Mouse (Mus musculus) inflammation-experienced regulatory T-cells, adult 6 months (primary cell): ENCODE measurements around the gene Umps. TPM values are rescaled to one million over a fixed set of nuclear protein-coding genes. Genes with fewer than 3 reads are reported as not detected.
A peak's percentile ranks its signal among the peaks of the same experiment; 100 is the strongest.

ENCODE experiments used
- ATAC-seq: one replicate; pipeline ENCODE4 v1.8.0; 2017
- polyA plus RNA-seq, 3 experiments: library from polyadenylated mRNA; unstranded; fragments of 100-300 nt; shearing (Covaris generic); gene quantifications; one replicate each; pipeline ENCODE4 v1.2.1; 2017

Umps gene
- 10 to 100 TPM; 28.7 to 35.6 (median 29.5) TPM for polyA plus RNA-seq

DNA sequence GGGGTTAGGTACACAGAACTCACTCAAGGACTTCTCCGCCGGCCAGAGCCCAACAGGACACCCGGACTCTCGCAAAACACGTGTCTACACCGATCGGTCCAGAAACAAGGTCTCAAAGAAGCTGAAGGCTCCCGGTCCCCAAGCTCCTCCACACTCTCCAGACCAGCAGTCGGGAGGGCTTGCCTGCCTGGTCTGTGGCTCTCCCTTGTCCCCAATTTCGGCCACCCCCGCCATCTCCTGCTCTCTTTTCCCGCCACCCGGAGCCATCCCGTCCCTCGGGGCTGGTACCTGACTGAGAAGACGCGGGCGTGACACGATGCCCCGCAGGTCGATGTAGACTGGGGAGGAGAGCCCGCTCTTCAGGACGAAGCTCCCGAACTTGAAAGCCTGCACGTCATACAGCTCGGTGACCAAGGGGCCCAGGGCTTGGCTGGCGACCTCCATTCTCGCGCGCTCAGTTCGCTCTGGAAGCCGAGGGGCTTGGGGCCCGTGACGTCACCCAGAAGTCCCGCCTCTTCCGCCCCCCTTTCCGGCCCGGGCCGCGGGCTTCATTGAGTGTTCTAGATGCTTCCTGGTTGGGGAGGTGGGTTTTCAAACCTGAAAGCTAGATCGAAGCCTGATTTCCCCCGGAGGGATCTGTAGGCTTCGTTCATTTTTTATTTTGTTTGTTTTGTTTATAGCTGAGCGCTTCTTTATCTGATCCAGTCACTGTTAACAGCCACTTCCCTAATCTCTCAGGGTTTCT, at the start of gene Umps:
TSS of gene Umps (minus strand) at position 501 of the 745 bp plus-strand sequence.
- ATAC-seq: peak; percentile 90

DNA sequence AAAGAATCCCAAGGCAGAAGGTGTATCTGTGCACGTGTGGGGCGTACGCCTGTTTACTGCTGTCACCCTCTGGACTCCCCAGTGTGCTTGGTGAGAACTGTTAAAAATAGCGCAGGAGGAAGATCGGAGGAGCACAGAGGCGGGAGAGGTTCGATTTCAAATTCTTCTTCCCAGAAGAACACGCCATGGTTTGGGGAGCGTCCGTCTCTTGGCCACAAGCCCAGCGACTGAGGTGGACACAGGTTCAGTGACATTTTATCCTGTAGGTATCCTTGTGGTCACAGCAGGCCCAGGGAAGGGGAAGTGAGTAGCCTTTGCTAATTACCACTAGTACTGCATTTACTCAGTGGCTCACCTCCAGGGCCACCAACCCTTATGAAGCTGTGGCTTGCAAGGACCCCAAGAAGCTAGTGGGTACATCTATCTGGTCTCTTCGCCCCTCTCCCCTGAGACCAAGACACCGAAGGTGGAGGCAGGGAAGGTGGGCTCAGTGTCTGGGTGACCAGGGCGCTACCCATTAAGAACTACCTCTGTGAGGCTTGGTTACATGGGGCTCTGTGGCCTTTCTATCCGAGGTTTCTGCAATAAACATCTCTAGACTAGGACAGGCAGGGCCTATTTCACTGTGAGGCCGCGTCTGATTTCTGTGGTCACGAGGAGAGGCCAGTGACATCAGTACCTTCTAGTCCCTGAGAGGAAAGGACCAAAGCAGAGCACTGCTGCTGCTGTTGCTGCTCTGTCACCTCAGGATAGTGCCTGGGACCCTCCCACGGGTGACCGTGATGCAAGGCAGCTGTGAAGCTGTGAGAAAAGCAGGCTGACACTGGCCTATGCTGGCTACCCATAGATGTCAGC, 45.4 kb upstream of the Umps start:
- no peak for ATAC-seq

DNA sequence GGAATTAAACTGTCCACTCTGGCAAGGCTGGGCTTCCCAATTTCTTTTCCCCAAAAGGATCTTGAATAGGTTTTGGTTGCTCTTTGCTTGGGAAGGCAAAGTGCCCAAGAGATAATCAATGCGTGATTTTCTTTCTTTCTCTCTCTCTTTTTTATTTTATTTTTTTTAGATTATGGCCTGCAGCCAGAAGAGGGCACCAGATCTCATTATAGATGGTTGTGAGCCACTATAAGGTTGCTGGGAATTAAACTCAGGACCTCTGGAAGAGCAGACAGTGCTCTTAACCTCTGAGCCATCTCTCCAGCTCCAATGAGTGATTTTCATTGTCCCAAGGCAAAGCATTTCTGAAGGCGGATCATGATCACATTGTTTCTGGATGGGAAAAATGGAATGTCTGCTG, 42.7 kb upstream of the Umps start:
- no peak for ATAC-seq

DNA sequence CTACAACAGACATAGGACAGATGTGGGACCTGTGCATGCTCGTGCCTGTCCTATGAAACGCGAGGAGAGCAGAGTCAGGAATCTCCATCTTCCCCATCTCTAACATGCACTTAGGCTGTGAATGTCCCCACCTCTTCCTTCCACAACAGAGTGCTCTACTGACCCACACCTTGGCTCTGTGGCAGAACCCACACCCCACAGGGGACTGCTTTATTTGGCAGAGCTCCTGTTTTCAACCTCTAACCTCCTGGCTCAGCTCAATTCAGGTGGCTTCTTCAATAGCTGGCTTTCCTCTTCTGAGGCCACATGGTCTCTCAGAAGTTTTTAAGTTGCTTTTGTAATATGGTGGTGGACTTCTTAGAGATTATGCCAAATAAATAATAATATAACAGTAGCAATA, 39.1 kb upstream of the Umps start:
- ATAC-seq: no peak

DNA sequence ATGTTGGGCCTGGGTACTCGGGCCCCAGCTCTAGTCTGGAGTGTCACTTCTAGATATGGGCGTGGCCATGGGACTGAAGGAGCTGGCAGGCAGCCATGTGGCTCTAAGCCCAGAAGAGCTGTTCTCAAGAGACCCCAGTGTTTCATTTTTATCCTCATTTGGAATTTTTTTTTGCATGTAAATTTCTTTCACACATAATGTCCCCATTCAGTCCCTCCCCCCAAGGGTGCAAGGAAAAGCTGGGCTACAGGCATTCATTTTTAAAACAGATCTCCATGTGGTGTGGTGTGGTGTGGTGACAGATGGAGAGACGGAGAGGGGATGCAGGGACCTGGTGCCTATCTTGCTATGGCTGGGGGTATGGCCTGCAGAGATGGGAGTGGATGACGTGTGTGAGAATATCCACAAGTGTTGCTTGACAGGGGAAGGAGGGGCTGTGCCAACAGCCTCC, 37.3 kb upstream of the Umps start:
- ATAC-seq: no peak

DNA sequence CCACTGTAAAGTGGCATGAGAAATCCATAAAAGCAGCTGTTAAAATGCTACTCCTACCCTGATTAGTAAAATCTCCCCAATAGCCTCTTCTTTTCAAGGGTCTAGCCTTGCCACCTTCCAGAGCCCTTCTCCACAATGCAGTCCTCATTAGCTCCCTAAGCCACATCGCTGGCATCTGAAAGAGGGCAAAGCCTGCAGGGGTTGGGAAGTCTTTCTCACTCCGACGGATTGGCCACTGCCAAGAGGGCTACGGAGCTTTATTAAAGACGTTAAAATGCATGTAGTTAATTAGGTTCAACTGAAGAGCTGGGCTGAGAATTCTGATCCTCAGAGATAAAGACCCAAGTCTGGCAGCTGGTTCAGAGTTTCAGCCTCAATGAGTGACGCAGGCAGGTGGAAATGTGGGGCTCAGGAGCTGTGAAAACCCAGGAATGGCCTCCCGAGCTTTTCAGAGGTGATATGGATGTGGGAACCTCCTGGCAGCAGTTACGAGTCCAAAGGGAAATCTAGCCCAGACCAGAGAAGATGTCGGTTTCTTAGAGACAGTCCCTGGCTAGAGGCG, 36.8 kb upstream of the Umps start:
- ATAC-seq: no peak

DNA sequence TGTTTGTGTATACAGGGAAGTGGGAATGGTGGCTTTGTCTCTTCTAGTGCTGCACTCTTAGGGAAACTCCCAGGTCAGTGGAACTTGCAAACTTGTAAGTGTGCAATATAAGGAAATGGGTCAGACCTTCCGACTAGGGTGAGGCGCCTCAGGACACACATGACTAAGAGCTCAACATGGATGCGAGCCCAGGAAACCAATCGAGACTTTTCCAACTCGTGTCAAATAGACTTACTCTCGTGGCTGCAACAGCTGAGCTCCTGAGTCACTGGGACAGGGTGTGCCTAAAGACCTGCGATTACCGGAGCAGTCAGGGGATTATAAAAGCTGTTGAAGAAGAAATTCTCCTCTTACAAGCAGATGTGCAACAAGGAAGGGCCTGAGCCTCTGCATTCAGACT, 33.9 kb upstream of the Umps start:
- ATAC-seq: no peak

DNA sequence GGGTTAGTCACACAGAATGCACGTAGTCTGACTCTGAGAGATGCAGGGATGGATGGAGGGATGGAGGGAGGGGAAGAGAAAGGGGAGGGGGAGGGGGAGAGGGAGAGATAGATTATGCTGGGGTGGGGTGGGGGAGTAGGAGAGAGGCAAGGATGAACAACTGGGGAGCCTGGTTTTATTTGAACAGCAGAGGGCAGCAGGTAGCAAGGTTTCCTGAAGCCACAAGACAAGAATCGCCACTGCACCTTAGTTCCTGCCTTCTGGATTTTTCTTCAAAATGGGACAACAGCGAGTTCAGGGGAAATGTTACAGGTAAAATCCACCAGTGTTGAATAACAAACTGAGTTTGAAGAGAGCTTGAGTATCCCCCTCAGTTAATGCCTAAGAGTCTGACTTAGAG, 32.5 kb upstream of the Umps start:
- no peak for ATAC-seq

DNA sequence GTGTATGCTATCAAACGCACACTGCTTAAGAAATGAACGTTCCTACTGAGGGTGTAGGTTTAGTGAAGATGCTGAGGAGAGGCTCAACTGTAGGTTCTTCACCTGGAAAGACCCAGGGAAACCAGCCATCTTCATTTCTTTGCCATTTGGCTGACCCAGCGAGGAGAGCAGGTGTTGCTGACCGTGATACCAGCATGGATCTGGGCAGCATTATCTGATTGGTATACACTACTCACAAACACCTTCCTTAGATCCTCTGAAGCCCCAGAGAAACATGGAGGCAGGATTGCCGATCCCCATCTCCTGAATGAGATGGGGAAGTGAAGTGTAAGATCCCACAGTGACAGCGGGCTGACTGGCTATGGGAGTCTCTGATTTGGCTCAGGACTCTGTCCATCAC, 31.2 kb upstream of the Umps start:
- ATAC-seq: no peak

DNA sequence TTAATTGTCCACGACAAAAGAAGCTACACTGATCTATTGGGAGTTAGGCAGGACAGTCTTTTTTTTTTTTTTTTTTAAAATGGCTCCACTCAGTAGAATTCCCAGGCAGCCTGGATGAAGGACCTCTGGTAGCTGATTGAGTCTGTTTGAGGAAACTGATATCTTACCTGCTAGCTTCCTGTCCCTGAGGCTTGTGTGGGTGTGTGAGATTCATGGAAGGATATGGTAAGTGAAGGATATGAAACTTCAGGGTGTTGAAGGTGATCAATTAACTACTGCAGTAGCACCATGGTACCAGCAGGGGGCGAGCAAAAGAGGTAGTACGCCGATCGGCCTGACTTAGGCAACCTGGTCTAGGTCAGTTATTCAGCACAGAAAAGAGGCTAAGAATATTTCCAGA, 29.2 kb upstream of the Umps start:
- ATAC-seq: peak; percentile 54

DNA sequence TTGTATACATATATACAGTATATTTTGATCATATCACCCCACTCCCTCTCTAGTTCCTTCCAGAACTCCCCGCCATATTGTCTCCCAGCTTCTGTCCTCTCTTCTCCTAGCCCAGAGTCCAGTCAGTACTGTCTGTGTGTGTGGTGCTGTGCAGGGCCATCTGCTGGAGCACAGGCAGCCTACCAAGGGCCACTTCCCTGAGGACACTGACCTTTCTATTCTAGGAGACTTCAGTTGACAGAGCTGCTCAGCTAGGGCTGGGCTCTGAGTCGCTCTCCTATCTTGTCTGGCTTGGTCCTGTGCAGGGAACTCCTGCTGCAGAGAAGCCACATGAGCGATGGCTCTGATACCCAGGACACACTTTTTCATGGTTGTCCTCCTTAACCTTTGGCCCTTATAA, 28.7 kb upstream of the Umps start:
- no peak for ATAC-seq

DNA sequence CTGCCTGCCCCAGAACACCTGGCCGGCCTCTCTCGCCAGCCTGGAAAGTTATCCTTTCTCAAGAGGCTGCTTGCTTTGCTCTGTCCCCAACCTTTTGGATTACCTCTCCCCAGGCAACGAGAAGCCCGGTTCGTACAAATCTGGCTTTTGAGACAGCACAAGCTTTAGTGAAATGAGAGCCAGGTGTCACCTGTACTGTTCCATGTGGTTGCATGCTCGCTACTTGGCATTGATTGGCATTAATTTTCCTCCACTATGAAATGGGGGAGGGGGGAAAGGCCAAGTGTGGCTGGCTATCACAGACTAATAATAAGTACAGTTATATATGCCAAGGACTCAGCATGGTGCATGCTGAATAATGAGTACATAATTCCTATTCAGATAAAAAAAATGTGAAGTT, 27.5 kb upstream of the Umps start:
- no peak for ATAC-seq

DNA sequence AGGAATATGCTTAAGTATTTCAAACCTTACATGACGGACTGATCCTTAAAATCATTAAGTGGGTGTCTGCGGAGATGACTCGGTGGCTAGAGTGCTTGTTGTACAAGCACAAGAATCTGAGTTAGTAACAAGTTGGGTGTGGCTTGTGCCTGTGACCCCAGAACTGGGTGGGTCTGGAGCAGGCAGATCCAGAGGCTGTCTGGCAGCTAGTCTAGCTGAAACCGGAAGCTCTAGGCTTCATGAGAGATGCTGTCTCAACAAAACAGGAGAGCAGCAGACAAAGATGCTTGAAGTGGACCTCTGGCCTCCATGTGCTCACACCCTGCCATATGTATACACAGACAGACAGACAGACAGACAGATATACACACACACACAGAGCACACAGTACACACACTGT, 23.9 kb upstream of the Umps start:
- no peak for ATAC-seq

DNA sequence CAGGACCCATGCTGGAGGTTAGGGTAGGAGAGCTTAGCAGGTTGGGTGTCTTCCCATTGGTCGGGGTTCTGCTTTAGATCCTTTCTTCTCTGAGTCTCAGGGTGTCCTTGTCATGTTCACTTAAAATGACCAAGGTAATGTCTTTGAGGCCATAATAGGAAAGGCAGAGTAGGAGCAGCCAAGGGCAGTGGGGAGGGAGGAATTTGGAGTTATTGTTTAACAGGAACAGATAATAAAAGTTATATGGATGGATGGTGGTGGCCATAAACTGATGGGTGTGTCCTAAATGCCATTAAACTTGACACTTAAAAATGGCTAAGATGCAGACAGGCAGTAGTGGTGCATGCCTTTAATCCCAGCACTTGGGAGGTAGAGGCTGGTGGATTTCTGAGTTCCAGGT, 22.3 kb upstream of the Umps start:
- no peak for ATAC-seq

DNA sequence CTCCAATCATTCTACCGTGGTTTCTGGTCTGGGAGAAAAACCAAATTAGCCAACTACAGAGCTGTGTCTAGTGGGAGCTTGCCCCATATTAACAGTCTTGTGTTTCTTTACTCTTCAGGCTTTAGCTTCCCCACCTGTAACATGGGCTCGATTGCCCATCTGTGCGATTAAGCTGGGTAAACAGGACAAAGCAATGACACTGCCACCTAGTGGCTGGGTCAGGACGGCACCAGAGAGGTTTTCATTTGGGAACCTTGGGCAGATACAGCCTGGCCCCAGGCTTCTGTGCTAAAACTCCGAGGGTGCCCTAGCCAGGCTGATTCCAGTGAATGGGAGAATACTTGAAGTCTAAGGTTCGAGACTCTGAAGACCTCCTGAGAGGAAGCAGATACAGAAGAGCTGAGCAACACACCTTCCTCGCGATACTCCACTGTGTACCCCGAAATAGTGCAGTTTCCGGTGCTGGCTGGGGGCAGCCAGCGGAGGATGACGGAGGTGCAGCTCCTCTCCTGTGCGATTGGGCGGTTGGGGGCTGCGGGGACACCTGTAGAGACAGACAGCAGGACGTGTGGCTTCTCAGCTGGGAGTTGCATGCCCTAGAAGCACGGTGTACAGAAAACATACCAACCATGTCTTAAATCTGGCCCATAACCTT, 21.6 kb upstream of the Umps start:
- ATAC-seq: peak; percentile 71

DNA sequence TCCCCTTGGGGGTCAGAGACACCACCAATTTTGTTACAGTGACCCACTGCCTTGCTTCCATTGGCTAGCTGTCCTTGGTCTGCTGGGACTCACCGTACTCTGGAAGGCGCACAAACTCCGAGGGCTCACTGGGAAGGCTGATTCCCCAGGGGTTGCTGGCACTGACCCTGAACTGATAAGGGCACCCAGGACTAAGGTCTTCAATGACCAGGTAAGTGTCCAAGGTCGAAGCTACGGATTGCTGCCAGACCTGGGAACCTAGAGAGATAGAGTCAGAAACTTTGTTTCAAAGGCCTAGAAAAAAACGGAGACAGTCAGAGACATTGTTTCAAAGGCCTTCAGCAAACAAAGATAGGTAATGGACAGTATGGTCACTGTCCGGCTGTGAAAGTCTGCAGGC, 20.2 kb upstream of the Umps start:
- no peak for ATAC-seq

DNA sequence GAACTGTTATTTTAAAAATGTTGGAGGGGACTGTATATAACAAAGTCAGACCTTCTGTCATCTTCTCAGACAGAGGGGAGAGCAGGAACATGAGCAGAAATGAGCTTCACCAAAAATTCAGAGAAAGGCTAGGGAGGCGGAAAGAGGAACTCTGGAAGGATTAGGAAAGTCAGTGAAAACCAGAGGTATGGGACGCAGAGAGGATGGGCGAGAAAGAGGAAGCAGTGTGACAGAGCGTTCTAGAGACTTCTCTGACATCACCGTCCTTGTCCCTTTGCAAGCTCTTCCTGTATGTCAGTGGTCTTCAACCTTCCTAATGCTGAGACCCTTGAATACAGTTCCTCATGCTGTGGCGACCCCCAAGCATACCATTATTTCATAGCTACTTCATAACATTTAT, 18.5 kb upstream of the Umps start:
- ATAC-seq: no peak

DNA sequence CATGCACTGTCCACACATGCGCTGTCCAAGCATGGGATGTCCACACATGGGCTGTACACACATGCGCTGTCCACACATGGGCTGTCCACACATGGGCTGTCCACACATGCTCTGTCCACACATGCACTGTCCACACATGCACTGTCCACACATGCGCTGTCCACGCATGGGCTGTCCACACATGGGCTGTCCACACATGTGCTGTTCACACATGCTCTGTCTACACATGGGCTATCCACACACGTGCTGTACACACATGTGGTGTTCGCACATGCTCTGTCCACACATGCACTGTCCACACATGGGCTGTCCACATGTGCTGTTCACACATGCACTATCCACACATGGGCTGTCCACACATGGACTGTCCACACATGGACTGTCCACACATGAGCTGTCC, 16.9 kb upstream of the Umps start:
- ATAC-seq: no peak

DNA sequence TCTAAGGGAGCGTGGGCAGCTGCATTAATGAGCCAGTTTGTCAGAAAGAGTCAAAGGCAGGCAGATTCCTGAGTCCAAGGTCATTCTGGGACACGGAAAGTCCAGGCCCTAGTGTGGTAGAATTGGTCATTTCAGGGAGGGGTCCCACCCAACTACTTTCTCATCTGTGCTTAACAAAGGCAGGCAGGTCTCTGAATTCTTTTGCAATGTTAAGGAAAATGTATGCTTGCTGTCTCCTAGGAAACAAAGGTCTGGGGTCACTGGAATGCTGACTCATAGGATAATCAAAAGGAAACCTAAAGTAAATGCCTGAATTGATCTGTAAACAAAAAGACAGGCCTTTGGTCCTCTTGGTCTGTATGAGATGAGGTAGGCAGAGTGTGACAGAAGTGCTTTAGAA, 13.0 kb upstream of the Umps start:
- ATAC-seq: no peak

DNA sequence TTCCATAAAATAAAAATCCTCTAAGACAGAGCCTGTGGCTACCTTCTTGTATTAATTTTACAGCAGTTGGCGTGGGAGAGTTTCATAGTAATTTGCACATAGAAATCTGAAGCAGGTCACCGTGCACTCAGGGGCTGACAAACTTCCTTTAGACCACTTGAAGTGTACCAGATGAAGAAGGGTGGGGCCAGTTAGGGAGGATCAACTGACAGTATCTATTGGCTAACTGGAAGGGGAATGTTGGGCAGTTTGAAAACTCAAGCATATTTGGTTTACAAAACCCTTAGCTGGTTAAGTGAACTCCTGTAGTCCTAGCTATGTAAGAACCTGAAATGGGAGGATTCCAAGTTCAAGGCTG, 424 bp upstream of the Umps start:
- peak; percentile 2 for ATAC-seq

DNA sequence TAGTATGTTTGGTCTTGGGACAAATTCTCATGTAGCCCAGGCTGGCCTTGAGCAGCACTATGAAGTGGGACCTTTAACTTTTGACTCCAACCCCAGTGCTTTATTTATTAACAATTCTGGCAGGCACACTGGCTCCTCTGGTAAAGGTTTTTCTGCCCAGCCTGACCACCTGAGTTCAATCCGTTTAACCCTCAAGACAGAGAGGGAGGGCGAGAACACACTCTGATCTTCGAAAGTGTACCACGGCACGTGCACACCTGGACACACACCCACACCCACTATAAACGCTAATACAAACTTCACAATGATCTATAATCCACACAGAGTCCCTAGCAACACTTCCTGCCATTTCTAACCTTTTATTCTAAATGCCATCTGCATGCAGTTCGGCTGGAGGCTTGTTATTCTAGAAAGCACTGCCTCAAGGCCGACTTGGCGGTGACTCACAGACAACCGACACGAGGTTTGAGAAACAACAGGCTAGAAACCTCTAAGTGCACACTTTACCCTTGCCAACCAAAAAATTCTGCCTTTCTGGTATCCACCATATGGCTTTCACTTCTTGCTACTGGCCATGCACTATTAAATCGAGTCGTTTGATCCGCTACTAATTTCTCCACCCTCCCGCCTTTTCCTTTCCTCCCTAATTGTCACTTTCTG, 830 bp downstream of the Umps start:
- peak; percentile 51 for ATAC-seq

DNA sequence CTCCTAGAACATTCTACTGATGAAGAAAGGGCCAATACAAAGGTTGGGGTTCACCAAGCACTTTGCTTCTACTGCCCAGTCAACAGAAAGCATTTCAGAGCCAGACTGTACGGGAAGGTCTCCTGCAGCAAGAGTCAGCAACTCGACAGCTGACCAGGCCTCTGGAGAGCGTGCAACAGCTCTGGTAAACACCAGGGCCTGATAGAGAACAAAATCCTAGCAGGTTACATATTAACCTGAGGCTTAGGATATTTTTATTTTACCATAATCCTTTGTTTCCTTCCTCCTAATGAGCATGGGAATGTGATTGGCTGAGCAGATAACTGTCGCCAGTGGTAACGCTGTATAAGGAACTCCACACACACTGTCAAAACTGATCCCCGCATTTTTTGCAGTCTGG, 3.3 kb downstream of the Umps start:
- no peak for ATAC-seq

DNA sequence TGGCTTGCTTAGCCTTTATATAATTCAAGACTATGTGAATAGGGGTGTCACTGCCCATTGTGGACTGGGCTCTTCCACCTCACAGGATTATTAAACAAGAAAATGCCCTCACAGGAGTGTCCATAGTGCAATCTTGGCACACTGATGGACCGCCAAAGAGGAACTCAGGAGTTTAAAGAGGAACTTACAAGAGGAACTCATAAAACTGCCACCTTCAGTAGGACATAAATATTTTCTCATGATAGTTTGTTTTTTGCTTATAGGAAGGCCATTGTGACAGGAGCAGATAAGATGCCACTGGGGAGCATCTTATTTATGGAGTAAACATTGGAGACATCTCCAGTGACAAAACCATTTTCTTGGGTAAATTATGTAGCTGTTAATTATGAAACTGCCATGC, 12.0 kb downstream of the Umps start:
- no peak for ATAC-seq
